Mouse (Mus musculus) stomach, embryonic 15.5 days (tissue): ENCODE results near the gene Ggt6. TPM values are rescaled to one million over a fixed set of nuclear protein-coding genes. Genes with fewer than 3 reads are reported as not detected.

ENCODE experiments used
- ATAC-seq: fragments of 200-750 bp; cut with Nextera tagmentation; 2 replicates; pipeline ENCODE4 v1.8.0; 2017; ENCODE audit warnings: low read depth, moderate number of reproducible peaks, moderate TSS enrichment; ENCODE audit not compliant: insufficient read depth, low FRiP score
- H3K27ac ChIP-seq: fragments of 300-500 bp; sonication (generic); 2 replicates; pipeline ENCODE4 v1.5.1; 2015; ENCODE audit warnings: mild to moderate bottlenecking, inconsistent platforms
- H3K27me3 ChIP-seq: fragments of 300-500 bp; sonication (generic); replicated peaks from 2 replicates; pipeline ENCODE4 v1.6.1; 2015; ENCODE audit warnings: inconsistent platforms
- H3K36me3 ChIP-seq: fragments of 300-500 bp; sonication (generic); 2 replicates; pipeline ENCODE4 v1.6.1; 2015; ENCODE audit warnings: inconsistent platforms
- H3K4me1 ChIP-seq: fragments of 300-500 bp; sonication (generic); 2 replicates; pipeline ENCODE4 v1.6.1; 2015; ENCODE audit warnings: inconsistent platforms
- H3K4me2 ChIP-seq: fragments of 300-500 bp; sonication (generic); 2 replicates; pipeline ENCODE4 v1.6.1; 2015; ENCODE audit warnings: mild to moderate bottlenecking, inconsistent platforms
- H3K4me3 ChIP-seq: fragments of 300-500 bp; sonication (generic); replicated peaks from 2 replicates; pipeline ENCODE4 v1.5.1; 2015; ENCODE audit warnings: inconsistent platforms
- H3K9ac ChIP-seq: fragments of 300-500 bp; sonication (generic); 2 replicates; pipeline ENCODE4 v1.6.1; 2015; ENCODE audit warnings: inconsistent platforms
- H3K9me3 ChIP-seq: fragments of 300-500 bp; sonication (generic); 2 replicates; pipeline ENCODE4 v1.6.1; 2016; ENCODE audit warnings: inconsistent platforms
- WGBS: fragments of 180-500 bp; shearing (Covaris S2); methylation state at CpG from one replicate; pipeline ENCODE4 v1.1.7; 2015; 5-methylcytosine and 5-hydroxymethylcytosine counted together
- polyA plus RNA-seq: library from polyadenylated mRNA; unstranded; fragments of >200 nt; fragmentation: Nextera tagmentation; extraction: Ambion mirVana; gene quantifications from 2 replicates; pipeline ENCODE4 v1.2.1, GENCODE M21; 2015

The Ggt6 gene
- polyA plus RNA-seq, result 4.7 and 4.8 TPM in 2 replicates

DNA sequence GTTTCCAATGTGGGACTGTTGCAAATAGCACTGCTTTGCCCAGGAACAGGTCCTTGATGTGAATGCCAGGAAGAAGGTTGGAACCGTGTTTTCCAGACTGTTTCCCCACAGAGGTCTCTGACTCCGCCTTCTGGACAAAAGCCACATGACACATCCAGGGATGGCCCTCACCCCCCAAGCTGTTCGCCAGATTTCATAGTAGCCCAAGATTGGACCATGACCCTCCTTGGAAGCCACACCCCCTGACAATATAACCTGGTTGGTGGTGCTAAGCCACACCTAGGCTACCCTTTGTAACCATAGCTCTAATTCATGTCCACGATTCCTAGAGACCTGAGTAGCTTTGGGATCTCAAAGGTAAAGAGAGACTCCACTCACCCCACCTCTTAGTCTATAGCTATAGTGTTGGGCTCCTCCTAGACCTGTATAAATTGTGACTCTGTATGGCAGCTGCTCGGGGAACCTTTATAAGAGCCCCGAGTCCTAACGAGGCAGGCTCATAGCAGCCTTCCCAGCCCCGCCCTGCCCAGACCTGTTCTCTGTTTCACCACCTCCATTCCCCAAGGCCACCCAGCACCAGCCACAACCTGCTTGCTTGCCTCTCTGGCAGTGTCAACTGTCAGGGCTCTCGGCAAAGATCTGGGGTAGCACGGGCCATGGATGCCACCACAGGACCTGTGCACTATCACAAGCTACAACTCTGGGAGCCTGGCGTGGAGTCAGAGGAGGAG is at the start of gene Ggt6:
Ggt6 (plus strand) TSS at position 564 of the 731 bp plus-strand sequence.
- H3K27me3 ChIP-seq, result no peaks in the 10 kb centered on the region
- 0 out of 2 replicates have a peak within 1 kb of the TSS, but pooled peaks have one; percentile 5 for H3K4me3 ChIP-seq
- 60% methylated on average over 11 of the region's 11 CpGs for WGBS
- H3K4me2 ChIP-seq, result peak within 1 kb of the TSS; percentile 32
- peak; percentile 80 for ATAC-seq
- no peaks in the 10 kb centered on the region for H3K36me3 ChIP-seq
- peak within 1 kb of the TSS; percentile 65 for H3K27ac ChIP-seq
- peaks cover 12% of the 10 kb centered on the region; the same call in 1 of the 2 replicates for H3K4me1 ChIP-seq
- H3K9me3 ChIP-seq, result no peaks in the 10 kb centered on the region
- no peak within 1 kb of the TSS for H3K9ac ChIP-seq

- WGBS, result 93% methylated on average over 6 of the region's 6 CpGs
- Histone ChIP-seq H3K27me3 (no peaks in the 10 kb centered on the region), H3K4me2 (no peak overlapping the region), H3K9ac (no peak overlapping the region), H3K27ac (no peak overlapping the region), H3K4me3 (no peak overlapping the region), H3K9me3 (no peaks in the 10 kb centered on the region), H3K4me1 (no peaks in the 10 kb centered on the region), H3K36me3 (no peaks in the 10 kb centered on the region)
- ATAC-seq, result no peak
Measured at GRCm38 (mm10) chr11:72388113-72388529, 47.2 kb upstream of the Ggt6 start.

DNA sequence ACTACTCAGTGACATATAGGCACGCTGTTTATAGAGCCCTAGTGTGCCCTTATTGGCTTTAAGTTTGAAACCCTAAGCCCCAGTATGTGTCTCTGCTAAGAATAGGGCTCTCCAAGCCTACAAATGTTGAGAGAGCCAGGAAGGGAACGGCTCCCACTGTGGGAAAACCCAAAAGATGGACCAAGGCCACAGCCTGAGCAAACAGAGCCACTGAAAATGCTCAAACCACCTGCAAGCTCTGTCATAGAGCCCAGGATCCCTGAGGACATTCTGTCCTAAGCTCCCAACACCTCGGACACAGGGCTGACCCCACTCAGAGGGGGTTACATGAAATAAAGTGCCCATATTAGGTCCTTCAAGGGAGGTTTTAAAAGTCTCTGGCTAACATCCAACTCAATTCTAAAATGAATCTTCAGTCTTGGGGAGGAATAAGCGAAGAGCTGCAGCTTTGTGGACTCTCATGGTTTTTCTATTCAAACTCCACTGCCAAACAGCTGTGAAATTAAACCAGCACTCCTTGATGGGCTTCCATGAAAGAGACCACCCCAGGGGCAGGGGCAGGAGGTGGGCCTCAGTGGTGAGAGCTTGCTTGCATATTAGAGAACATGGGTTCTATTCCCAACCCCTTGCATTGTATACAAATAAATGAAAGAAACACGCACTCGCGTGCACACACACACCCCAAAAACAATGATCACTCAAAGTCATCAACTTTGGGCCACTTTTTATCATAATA is 45.8 kb upstream of the Ggt6 start:
- H3K27ac ChIP-seq, result no peak overlapping the region
- WGBS, result 75% methylated on average over 7 of the region's 7 CpGs
- no peak for ATAC-seq
- no peak overlapping the region for H3K4me3 ChIP-seq
- no peak overlapping the region for H3K4me2 ChIP-seq
- no peak overlapping the region for H3K9ac ChIP-seq
- H3K36me3 ChIP-seq, result no peaks in the 10 kb centered on the region
- H3K4me1 ChIP-seq, result peaks cover 2% of the 10 kb centered on the region; the same call in 1 of the 2 replicates
- H3K9me3 ChIP-seq, result no peaks in the 10 kb centered on the region
- H3K27me3 ChIP-seq, result no peaks in the 10 kb centered on the region

DNA sequence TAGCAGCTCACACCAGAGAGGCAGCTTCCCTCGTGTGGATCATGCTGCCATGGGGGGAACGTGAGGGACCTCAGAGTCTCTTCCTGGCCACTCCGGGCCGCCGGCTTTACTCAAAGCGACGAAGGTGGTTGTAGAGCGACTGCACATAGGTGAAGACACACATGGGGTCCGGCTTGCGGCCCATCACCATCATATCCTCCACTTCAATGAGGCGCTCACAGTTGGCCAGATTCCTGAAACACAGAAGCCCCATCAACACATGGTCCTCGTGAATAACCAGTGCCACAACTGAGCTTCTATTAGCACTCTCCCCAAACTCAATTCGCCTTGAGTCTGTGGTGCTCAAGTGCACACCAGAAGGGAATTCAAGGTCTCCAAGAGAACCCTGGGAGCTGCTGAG is 44.1 kb upstream of the Ggt6 start:
- no peak overlapping the region for H3K9ac ChIP-seq
- ATAC-seq, result no peak
- no peaks in the 10 kb centered on the region for H3K27me3 ChIP-seq
- H3K4me3 ChIP-seq, result no peak overlapping the region
- WGBS, result 87% methylated on average over 13 of the region's 13 CpGs
- no peak overlapping the region for H3K27ac ChIP-seq
- H3K36me3 ChIP-seq, result no peaks in the 10 kb centered on the region
- peaks cover 11% of the 10 kb centered on the region; the same call in 1 of the 2 replicates for H3K4me1 ChIP-seq
- H3K4me2 ChIP-seq, result no peak overlapping the region
- H3K9me3 ChIP-seq, result no peaks in the 10 kb centered on the region

DNA sequence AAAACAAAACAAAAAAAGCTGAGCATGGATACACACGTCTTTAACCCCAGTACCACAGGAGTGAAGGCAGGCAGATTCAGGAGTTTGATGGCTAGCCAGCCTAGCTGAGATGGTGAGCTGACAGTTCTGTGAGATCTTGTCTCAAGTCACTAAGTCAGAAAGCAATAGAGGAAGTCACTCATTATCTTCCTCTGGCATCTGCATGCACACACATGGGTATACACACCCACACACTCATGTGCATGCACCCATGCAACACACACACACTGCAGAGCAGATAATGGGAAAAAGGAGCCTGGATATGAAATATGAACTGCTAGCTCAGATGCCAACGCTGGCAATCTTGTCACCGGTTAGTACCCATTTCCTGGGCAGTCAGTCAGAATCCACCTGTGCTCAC is 42.1 kb upstream of the Ggt6 start:
- WGBS, result 78% methylated on average over 3 of the region's 3 CpGs

DNA sequence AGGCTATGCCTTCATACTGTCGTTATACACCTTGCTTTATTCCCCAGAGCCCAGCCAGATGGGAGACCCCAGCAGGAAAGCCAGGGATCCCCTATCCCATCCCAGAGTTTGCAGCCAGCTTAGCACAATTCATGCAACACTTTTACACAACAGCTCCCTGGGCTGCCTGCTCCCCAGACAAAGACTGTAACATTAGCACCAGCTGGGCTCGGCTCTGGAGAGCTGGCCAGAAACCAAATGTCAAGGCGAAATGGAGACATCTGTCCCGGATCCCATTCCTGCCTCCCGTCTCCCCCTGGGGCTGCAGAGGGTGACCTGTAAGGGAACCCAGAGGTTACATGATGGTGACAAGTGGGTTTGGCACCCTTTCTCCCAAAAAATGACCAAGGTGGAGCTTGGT is 41.7 kb upstream of the Ggt6 start:
- H3K36me3 ChIP-seq, result no peaks in the 10 kb centered on the region
- H3K9ac ChIP-seq, result no peak overlapping the region
- H3K4me2 ChIP-seq, result no peak overlapping the region
- 35% methylated on average over 5 of the region's 5 CpGs for WGBS
- H3K4me3 ChIP-seq, result no peak overlapping the region
- no peaks in the 10 kb centered on the region for H3K9me3 ChIP-seq
- H3K4me1 ChIP-seq, result peaks cover 31% of the 10 kb centered on the region
- H3K27ac ChIP-seq, result no peak overlapping the region
- H3K27me3 ChIP-seq, result no peaks in the 10 kb centered on the region
- ATAC-seq, result no peak

More for the DNA sequence above, 42.1 kb upstream of the Ggt6 start:
- H3K4me1 ChIP-seq, result peaks cover 31% of the 10 kb centered on the region
- H3K4me3 ChIP-seq, result no peak overlapping the region
- no peak overlapping the region for H3K27ac ChIP-seq
- H3K9ac ChIP-seq, result no peak overlapping the region
- no peak for ATAC-seq
- no peaks in the 10 kb centered on the region for H3K27me3 ChIP-seq
- no peaks in the 10 kb centered on the region for H3K36me3 ChIP-seq
- H3K4me2 ChIP-seq, result no peak overlapping the region
- no peaks in the 10 kb centered on the region for H3K9me3 ChIP-seq

DNA sequence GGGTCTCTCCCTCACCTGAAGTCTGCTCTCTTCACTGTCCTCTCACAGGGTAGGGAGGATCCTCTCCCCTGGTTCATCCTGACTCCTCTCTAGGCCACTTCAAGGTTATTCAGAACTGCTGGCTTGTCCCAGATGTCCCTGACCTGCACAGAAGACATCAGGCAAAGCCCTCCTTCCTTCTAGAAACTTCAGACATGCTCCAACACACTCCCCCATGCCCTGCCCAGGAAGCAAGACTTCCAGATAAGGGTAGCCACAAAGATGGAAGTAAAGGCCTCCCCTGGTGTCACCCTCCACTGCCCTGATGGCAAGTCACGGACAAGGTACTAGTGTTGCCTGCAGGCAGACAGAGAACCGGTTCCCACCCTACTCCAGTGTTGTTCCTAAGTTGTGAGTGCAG is 40.6 kb upstream of the Ggt6 start:
- no peak overlapping the region for H3K9ac ChIP-seq
- H3K27me3 ChIP-seq, result no peaks in the 10 kb centered on the region
- peaks cover 31% of the 10 kb centered on the region for H3K4me1 ChIP-seq
- ATAC-seq, result no peak
- peaks cover 9% of the 10 kb centered on the region for H3K36me3 ChIP-seq
- 83% methylated on average over 2 of the region's 2 CpGs for WGBS
- no peak overlapping the region for H3K4me2 ChIP-seq
- H3K27ac ChIP-seq, result no peak overlapping the region
- no peak overlapping the region for H3K4me3 ChIP-seq
- H3K9me3 ChIP-seq, result no peaks in the 10 kb centered on the region

GRCm38 (mm10) chr11:72395652-72396051 is 39.7 kb upstream of the Ggt6 start:
- Histone ChIP-seq H3K4me3 (no peak overlapping the region), H3K4me1 (peaks cover 31% of the 10 kb centered on the region), H3K27me3 (no peaks in the 10 kb centered on the region), H3K9me3 (no peaks in the 10 kb centered on the region), H3K4me2 (no peak overlapping the region), H3K27ac (no peak overlapping the region), H3K36me3 (peaks cover 16% of the 10 kb centered on the region), H3K9ac (no peak overlapping the region)
- ATAC-seq, result no peak
- 68% methylated on average over 6 of the region's 6 CpGs for WGBS

DNA sequence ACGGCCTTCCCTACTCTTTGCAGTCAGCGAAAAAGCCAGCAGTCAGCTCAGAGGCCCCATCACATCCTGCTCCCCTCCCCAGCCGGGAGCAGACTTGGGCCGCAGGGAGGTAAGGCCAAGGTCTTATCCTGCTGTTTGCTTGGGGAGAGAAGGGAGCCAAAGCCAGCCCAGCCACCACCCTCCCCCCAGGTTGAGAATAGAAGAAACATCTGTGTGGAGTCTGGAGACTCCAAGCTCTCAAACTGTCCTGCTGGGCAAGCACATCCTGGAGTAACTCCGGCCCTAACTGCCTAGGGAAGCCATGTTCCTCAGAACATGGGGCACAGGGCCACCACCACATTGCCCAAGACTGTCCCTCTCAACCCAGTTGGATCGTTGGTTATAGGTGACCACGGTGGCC is 38.7 kb upstream of the Ggt6 start:
- peak; percentile 61 for ATAC-seq
- 46% methylated on average over 7 of the region's 7 CpGs for WGBS
- no peak overlapping the region for H3K4me3 ChIP-seq
- no peaks in the 10 kb centered on the region for H3K27me3 ChIP-seq
- H3K27ac ChIP-seq, result peak overlapping the region; percentile 78
- no peak overlapping the region for H3K4me2 ChIP-seq
- H3K36me3 ChIP-seq, result peaks cover 16% of the 10 kb centered on the region
- H3K9me3 ChIP-seq, result no peaks in the 10 kb centered on the region
- no peak overlapping the region for H3K9ac ChIP-seq
- peaks cover 31% of the 10 kb centered on the region for H3K4me1 ChIP-seq

GRCm38 (mm10) chr11:72397072-72397471 is 38.3 kb upstream of the Ggt6 start:
- ATAC-seq, result no peak
- Histone ChIP-seq H3K27me3 (no peaks in the 10 kb centered on the region), H3K9me3 (no peaks in the 10 kb centered on the region), H3K4me1 (peaks cover 31% of the 10 kb centered on the region), H3K4me3 (no peak overlapping the region), H3K27ac (peak overlapping the region; percentile 78), H3K4me2 (no peak overlapping the region), H3K9ac (no peak overlapping the region), H3K36me3 (peaks cover 16% of the 10 kb centered on the region)
- WGBS, result 39% methylated on average over 10 of the region's 10 CpGs

DNA sequence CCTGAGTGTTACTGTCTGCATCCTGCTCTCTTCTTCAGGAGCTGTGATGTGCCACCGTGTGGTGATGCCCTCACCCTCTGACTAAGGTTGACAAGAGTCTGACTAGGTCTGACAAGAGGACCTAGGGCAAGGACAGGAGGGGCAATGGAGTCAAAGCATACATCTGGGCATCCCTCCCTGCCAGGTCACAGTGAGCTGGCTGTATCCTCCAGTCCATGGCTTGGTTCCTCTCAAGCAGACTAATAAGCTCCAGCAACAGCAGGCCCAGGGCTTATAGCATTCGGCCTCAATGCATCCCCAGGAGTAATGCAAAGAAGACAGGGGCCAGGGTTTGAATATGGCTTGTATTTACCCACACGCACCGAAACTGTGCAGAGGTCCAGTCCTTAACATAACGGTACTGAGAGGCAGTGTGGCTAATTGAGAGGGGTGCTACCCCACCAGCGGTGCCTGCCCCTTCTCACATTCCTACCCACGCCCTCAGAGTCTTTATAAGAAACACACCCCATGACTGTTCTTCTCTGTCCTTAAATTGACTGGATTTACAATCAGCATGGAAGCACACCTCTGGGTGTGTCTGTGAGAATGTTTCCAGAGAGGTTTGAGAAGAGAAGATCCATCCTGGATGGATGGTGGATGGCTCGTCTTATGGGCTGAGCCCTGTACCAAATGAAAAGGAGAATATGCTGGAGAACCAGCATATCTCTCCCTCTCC is 37.4 kb upstream of the Ggt6 start:
- no peaks in the 10 kb centered on the region for H3K9me3 ChIP-seq
- ATAC-seq, result no peak
- H3K27me3 ChIP-seq, result no peaks in the 10 kb centered on the region
- no peak overlapping the region for H3K4me3 ChIP-seq
- 81% methylated on average over 8 of the region's 8 CpGs for WGBS
- H3K4me1 ChIP-seq, result peaks cover 31% of the 10 kb centered on the region
- peak overlapping the region; percentile 78; the same call in 1 of the 2 replicates for H3K27ac ChIP-seq
- no peak overlapping the region for H3K4me2 ChIP-seq
- no peak overlapping the region for H3K9ac ChIP-seq
- H3K36me3 ChIP-seq, result peaks cover 16% of the 10 kb centered on the region

- no peak overlapping the region for H3K9ac ChIP-seq
- no peak overlapping the region for H3K4me3 ChIP-seq
- H3K4me2 ChIP-seq, result no peak overlapping the region
- peaks cover 16% of the 10 kb centered on the region for H3K36me3 ChIP-seq
- no peaks in the 10 kb centered on the region for H3K9me3 ChIP-seq
- 78% methylated on average over 12 of the region's 12 CpGs for WGBS
- no peaks in the 10 kb centered on the region for H3K27me3 ChIP-seq
- no peak for ATAC-seq
- H3K4me1 ChIP-seq, result peaks cover 25% of the 10 kb centered on the region
- no peak overlapping the region; the same call in 1 of the 2 replicates for H3K27ac ChIP-seq
Measured at GRCm38 (mm10) chr11:72401068-72401467, 34.3 kb upstream of the Ggt6 start.
